Mouse (Mus musculus) brain, adult 2 months (tissue): ENCODE measurements around the gene Psmd3.
"Not testable (repeated sequence)": the region's sequence is repeated elsewhere in the genome, so short reads cannot be mapped to it uniquely, and the experiment has no call there.

ENCODE experiments used
- DNase-seq: peaks from one replicate; pipeline ENCODE4 v3.0.0; 2011; ENCODE audit warnings: low read depth, low spot score

The Psmd3 gene

DNA sequence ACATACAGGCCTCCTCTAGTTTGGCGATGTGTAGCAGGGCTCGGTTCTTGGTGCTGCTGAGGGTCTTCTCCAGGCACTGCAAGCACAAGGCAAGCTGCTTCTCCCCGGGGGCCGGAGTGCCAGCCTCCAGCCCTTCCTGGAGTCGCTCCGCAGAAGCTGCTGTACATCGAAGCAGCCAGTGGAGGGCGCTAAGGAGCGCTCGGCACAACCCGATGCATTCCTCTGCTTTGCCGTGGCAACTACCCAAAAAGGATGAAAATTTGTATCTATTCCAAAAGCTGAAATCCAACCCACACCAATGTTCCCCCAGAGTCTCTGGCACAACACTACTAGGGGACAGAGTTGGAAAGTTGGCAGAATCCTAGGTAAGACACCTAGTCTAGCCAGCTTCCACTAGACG lies 35.5 kb downstream of the Psmd3 start:
- DNase-seq: peak; percentile 87

DNA sequence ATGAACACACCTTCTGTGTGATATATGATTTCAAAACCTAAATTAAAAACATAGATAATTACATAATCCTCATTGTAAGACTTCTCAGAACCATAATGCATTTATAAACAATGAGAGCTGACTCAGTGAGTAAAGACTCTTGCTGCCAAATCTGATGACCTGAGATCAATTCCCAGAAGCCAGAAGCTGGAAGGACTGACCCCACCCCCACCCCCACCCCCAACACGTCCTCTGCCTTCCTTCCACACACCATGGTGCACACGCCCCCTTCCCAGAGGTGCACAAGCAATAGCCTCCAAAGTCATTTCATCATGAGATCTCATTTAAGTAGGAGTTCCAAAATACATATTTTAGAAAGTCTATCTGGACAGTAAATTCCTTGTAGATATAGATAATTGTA lies 38.4 kb downstream of the Psmd3 start:
- no peak for DNase-seq

DNA sequence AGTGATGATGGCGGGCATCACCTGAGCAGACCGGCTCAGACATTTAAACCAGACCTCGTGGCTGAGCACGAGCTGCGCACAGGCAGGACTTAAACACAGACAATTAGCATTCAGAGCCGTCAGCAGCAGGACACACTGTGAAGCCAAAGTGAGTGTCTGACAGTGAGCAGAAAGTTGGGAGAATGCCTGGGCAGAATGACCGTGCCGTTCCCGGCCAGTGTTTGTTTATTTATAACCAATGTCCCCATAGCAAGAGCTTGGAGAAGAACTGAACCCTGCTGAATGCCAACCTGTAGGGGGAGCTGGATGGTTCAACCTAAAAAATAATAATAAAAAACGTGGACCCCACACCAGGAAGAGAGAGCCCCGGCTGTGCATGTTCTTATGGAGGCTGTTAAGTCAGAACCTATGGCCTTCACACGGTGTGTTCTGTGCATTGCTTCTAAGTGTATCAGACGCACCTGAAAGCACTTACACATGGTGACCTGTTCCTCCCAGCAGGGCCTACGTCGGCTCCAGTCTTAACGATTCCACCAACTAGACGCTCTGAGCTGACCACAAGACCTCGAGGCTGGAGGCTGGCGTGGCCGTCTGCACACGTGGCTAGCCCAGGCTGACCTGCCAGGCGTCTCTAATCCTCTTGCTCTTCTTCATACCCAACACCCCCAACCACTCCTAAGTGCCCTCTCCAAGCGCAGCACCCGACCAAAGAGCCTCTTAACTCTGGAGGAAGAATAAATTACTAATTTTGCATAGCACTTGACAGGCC lies 39.3 kb downstream of the Psmd3 start:
- DNase-seq: peak; percentile 85

DNA sequence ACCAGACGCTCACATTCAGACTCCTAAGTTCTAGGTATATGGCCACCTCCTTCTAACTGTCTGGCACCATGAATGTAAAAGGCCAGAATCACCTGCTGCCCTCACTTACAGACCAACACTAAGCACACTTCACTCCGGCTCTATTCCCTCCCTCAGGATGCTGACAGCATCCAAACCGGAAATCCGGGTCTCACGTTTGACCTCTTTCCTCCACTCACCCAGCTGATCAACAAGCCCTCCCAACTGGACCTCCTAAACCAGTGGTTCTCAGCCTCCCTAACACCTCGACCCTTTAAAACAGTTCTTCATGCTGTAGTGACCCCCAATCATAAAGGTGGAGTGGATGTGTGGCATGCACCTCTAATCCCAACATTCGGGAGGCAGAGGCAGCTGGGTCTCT lies 40.7 kb downstream of the Psmd3 start:
- no peak for DNase-seq

DNA sequence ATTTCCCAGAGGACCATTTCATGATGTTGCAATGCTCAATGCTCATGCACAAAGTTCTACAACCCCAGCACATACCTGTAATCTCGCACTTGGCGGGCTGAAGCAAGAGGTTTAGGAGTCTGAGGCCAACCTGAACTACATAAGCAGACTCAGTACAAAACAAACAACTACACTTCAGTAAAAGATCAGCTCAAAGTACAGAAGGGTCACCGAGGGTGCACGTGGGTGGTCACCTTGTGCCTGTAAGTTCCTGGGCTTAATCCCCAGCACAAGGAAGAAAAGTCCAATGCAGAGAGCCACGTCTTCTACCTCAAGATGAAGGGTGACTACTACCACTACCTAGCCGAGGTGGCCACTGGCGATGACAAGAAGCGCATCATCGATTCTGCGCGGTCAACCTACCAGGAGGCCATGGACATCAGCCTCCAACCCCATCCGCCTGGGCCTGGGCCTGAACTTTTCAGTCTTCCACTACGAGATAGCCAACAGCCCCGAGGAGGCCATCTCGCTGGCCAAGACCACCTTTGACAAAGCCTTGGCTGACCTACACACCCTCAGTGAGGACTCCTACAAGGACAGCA lies 43.7 kb downstream of the Psmd3 start:
- no peak for DNase-seq

DNA sequence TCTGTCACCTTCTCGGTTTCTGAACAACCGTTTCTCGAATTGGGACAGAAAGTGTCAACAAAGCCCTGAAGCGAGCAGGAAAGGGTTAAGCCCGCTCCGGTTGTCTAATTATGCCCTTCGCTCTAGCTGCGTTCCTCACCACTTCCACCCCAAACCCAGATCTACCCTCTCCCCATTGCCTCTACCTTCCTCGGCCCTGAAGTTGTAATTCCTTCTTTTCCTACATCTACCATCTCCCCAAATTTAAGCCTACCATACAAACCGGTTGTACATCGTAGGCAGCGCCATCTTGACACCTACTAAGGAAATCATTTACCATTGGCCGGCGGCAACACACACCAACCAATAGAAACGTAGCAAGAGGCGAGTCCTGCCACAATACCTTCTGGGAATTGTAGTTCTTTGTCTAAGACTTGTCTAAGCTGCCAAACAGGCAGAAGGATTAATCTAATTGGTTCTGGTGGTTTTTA lies 46.8 kb downstream of the Psmd3 start, which contains the start of gene Med24:
Gene Med24, minus strand, starts transcription at position 317 of the 470 bp plus-strand sequence.
- DNase-seq: peak; percentile 97

DNA sequence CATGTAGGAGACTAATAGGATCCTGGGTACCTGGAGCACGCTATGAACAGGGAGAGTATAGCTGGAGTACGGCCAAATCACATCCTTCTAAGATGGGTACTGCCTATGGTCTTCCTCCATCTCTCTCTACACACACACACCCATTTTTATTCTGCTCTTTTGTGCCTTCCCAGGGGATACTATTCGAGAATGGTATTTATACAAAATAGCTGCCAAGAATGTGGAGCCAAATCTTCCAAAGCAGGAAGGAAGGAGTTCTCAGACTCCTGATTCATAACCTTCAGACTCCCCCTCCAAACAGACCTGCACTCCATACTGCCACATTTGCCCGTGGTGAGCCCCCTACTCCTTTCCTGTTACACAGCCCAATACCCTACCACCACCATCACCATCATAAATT lies 48.4 kb downstream of the Psmd3 start:
- peak; percentile 40 for DNase-seq

DNA sequence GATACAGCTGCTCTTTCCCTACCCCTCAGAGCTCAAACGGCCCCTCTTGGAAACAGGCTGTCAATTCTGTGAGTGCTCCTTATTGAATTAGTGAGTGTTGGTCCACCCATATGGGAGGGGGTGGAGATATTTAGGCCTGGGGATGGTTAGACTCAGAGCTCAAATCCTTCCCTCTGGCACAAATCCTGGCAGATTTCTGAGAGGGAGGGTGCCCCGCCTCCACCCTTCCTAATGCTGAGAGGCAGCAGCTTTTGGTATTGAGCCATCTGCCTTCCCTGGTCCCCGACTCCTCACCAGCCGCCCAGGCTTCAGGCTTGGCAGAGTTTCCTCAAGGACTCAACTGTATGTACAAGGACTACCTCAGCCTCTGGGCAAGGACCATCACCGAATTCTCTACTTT lies 48.8 kb downstream of the Psmd3 start:
- peak; percentile 91 for DNase-seq

DNA sequence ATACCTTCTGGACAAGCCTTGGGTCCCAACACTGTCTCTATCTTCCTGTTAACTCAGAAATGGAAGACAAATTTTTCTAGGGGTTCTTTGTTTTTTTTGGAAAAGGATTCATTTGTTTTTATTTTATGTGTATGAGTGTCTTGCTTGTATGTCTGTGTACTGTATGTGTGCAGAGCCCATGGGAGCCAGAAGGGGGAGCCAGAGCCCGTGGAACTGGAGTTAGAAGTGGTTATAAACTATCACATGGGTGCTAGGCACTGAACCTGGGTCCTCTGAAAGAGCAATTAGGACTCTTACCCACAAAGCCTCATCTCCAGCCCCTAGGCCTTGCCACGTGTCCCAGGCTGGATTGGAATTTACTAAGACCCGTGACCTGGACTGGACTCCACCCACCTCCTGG lies 51.7 kb downstream of the Psmd3 start:
- no peak for DNase-seq

DNA sequence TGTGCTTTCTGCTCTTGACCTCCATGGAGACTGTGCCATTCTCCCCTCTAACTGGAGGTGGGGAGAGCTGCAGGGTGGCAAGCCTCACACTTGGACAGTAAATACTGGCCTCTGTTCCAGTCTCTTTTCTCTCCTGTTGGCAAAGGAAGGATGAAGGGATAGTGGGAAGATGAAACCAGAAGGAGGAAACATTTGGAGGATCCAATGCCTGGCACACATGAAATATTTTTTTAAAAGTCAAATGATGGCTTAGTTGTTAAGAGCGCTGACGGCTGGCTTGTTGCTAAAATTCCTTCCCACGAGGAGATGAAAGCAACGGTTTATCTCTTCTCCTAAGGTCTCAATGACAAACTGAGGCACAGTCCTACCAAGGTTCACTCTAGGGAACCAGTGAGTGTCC lies 52.8 kb downstream of the Psmd3 start:
- peak; percentile 74 for DNase-seq

DNA sequence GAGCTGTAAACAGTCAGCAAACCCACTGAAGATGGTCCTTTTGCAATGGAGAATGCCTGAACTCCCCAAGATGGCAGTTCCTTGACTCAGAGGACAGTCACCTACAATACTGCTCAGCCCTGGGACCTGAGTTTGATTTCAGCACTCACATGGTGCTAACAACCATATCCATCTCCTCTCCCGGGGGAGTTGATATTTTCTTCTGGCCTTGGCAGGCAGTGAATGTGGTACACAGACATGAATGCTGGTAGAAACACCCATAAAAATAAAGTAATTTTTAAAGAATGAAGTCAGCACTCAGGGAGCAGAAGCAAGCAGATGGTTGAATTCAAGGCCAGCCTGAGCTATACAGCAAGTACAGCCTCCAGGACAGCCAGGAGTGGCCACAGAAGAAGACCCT lies 53.8 kb downstream of the Psmd3 start:
- peak; percentile 43 for DNase-seq

DNA sequence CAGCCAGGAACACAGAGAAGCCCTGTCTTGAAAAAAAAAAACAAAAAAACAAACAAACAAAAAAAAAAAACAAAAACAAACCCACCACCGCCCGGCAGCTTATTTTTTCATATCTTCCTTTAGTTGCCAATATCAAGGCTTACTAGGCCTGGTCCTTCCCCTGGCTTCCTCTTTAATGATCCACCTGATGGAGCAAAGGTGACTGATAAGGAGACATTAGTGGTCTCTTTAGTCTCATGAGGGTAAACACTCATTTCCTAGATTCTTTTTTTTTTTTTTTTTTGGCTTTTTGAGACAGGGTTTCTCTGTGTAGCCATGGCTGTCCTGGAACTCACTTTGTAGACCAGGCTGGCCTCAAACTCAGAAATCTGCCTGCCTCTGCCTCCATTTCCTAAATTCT lies 54.9 kb downstream of the Psmd3 start:
- not testable (repeated sequence) for DNase-seq

DNA sequence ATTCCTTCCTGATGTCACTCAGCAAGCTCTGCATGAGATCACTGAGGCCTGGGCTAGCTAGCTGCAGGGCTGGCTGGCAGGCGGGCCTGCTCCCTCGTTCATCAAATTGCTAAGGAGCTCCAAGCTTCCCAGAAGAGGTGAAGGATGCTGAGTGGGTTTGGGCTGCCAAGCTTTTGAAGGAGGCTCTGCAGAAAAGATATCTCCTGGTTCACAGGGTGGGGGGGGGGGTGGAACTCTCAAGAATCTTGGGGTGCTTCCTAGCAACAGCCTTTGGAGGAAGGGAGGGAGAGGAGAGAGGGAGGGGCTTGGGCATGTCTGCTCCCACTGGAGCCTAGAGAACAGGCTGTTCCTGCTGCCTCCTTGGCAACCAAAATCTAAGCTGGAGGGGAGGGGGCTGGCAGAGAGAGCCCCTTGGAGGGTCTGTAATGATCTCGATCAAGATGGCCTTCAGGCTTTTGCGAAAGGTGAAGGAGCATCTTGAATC lies 56.1 kb downstream of the Psmd3 start:
- peak; percentile 92 for DNase-seq

DNA sequence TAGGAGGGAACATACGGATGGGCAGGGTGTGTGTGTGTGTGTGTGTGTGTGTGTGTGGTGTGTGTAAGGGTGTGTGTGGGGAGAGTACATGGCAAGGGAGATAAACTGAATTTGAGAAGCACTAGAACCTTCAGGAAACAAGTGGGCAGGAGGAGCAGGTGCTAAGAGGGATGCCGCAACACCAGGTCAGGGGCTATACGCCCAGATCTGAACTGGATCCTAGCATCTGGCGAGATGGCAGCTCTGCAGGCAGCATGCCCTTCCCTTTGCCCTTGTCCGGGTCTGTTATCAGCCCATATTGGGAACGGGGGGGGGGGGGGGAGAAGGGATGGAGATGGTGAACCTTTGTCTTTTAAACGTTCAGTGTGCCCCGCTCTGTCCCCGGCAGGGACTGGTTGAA lies 56.6 kb downstream of the Psmd3 start:
- DNase-seq: no peak

DNA sequence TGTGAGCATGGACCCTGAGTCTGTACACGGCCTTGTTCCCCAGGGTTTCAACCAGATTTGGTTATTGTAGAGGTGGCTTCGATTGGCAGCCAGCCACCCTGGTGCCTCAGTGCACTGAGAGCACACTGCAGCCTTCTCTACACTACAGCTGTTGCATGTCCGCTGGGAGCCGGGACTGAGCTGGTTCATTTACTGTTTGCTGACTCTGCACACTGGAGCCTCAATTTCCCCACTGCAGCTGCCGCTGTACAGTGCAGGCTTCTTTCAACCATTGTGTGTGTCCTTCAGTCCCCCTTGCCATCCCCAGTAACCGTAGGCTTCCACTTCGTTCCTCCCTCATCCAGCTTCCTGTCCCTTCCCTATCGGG lies 57.7 kb downstream of the Psmd3 start:
- DNase-seq: peak; percentile 55

DNA sequence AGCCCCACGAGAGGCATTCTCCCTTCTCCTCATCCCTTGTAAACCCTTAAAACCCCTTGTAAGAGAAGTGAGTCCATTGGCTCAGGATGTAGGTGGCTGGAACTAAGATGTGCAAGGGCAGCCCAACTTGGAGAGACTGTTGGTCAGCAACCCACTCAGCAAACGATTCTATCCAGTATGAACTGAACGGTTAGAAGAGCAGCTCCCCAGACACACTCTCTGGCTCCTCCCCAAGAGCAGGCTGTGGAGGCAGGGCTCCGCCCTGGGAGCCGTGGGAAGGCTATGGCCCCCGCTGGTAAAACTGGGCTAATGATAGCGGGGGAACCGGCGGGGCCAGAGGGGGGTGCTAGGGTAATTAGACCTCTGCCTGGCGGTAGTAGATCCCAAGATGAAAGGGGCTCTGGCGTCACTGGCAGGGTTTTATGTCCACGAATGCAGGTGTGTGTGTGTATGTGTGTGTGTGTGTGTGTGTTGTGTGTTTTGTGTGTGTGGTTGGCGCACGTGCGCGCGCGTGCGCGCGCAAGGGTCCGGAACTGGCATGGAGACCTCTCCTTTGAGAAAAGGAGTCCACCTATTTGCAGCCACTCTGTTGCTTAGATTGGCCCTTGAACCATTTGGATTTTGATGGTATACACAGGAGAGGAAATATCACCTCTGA lies 58.2 kb downstream of the Psmd3 start, which contains the start of gene Thra:
Gene Thra, plus strand, starts transcription at position 246 of the 658 bp plus-strand sequence.
- peak; percentile 87 for DNase-seq

DNA sequence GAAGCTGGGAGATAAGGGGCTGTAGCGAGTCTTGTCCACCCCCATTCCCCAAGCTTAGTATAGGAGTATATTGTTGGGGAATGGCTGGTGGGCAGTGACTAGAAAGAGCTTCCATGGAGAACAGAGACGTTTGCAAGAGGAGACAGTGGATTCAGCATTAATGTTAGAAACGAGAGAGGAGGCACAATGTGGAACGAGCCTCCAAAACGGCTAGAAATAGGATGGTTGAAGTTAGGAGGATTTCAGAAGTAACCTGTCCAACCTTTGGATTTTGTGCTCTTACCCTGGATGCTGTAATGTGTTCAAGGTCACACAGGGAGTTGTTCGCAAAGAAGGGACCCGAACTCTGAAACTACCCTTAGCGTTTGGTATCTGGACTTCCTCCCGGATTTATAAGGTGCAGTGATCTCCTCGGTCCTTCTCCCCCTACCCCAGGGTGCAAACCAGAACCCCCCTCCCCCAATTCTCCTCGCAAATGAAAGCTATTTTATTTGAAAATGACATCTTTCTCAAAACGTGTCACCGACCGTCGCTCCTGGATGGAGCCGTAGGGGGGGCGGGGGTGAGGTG lies 58.8 kb downstream of the Psmd3 start:
- peak; percentile 42 for DNase-seq

DNA sequence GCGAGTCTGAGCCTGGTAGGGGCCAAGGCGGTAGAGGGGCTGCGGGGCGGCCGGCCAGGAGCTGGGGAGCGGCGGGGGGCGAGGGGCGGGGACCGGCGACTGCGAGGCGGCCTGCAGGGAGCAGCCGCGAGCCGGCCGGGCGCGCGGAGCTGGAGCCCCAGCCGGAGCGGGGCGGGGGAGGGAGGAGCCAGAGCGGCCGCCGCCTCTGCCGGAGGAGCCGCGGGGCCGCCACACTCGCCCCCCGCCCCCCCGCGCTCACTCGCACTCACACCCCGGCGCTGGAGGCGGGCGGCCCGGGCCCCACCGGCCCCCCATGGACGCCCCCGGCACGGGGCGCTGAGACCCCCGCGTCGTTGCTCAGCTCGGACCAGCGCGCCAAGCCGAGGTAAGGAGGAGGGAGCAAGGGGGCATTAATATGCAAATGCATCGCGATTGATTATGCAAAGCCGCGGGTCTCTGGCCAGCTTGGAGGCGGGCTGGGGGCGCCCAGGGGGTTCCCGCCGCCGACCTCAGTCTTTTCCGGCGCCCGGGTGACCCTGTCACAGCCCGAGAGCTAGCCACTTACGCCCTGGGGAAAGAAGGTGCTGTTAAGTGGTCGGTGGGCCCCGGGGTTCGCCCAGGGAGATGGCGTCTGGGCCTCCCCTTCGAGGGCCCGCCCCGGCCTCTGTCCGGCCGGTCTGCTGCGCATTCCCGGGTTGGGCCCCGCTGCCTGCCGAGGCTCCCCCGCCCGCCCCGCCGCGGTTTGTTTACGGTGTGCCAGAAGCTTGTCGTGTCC lies 59.5 kb downstream of the Psmd3 start:
- DNase-seq: peak; percentile 90

DNA sequence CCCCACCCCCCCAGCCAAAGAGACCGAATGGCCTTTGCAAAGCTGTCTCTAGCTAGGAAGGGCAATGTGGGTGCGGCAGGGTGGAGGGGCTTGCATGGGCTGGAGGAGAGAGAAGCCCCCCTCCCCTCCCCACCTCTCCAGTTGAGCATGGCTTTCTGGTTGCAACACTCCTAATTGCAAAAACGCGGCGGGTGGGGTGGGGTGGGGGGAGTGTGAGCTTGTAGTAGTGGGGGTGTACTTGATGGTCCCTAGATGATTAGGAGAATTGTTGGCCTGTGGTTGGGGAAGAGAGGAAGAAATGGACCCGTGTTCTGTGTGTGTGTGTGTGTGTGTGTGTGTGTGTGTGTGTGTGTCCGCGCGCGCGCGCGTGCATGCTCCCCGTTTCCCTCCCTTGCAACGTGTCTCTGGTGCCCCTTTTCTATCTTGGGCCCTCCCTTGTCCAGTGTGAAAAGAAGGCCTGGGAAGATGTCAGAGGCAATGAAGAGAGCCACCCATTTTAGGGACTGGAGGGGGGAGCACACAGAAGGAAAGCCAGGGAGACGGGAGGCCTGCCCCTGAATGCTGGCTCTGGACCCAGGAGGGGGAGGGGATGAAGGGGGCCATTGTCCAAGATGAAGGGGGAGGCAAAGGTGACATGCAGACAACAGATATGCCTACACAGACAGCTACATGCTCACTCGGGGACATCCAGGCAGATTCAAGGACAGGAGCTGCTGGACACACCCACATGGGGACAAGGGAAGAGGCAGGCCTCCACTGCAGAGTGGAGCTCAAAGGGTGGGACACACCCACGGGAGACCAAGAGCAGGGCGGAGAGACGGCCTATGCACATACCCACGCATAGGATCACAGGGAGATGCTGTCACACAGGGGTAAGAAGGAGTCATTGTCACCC lies 60.3 kb downstream of the Psmd3 start:
- peak; percentile 72 for DNase-seq

DNA sequence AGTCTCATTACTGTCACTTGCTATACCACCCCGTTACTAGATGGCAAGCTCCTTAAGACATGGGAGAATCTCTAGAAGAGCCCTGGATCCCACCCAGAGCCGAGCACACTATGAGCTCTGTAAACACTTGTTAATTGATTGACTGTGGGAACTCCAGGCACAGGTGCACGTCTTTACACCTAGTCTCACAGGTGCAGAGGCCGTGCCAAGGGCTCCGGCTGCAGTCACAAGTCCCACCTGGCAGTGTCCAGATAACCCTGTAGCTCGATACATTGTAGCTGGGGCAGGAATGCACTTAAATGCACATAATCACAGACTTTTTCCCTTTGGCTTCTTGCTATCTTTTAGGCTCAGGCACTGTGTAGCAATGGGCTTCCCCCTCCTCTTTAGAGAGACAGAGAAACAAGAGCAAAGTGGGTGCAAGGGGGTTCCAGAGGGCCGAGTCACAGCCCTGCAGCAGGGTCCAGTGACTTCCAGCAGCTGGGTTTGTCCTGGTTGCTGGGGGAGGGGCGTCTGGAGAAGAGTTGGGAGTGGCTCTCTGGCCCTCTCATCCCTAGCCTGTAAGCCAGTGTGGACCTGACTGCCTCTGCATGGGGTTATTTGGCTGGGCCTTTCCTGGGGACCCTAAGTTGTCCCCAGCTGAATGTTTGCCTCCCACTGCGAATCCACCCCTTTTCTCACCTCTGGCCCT lies 61.4 kb downstream of the Psmd3 start:
- DNase-seq: peak; percentile 61
